Mouse (Mus musculus) stomach, embryonic 14.5 days (tissue): ENCODE measurements around the gene Dpp8. TPM values are rescaled to one million over a fixed set of nuclear protein-coding genes. Genes with fewer than 3 reads are reported as not detected.

Source experiments
- ATAC-seq: fragments of 200-750 bp; cut with Nextera tagmentation; 2 replicates; pipeline ENCODE4 v1.8.0; 2017; ENCODE audit warnings: low read depth, moderate TSS enrichment; ENCODE audit not compliant: insufficient number of reproducible peaks, insufficient read depth, low FRiP score
- H3K27ac ChIP-seq: fragments of 300-500 bp; sonication (generic); 2 replicates; pipeline ENCODE4 v1.5.1; 2014; ENCODE audit warnings: mild to moderate bottlenecking, low read length, moderate library complexity, mixed read lengths
- H3K27me3 ChIP-seq: fragments of 300-500 bp; sonication (generic); 2 replicates; pipeline ENCODE4 v1.6.1; 2014; ENCODE audit warnings: low read length, control low read depth, mixed read lengths; ENCODE audit not compliant: control insufficient read depth, insufficient read depth
- H3K36me3 ChIP-seq: fragments of 300-500 bp; sonication (generic); 2 replicates; pipeline ENCODE4 v1.6.1; 2014; ENCODE audit warnings: mild to moderate bottlenecking, control low read depth, low read length, moderate library complexity, mixed read lengths; ENCODE audit not compliant: control insufficient read depth, insufficient read depth
- H3K4me1 ChIP-seq: fragments of 300-500 bp; sonication (generic); 2 replicates; pipeline ENCODE4 v1.6.1; 2014; ENCODE audit warnings: low read length, control low read depth, mixed read lengths; ENCODE audit not compliant: control insufficient read depth, insufficient read depth
- H3K4me2 ChIP-seq: fragments of 300-500 bp; sonication (generic); replicated peaks from 2 replicates; pipeline ENCODE4 v1.6.1; 2014; ENCODE audit warnings: low read depth, low read length, control low read depth
- H3K4me3 ChIP-seq: fragments of 300-500 bp; sonication (generic); 2 replicates; pipeline ENCODE4 v1.5.1; 2014; ENCODE audit warnings: low read depth, low read length, control low read depth
- H3K9ac ChIP-seq: fragments of 300-500 bp; sonication (generic); replicated peaks from 2 replicates; pipeline ENCODE4 v1.6.1; 2014; ENCODE audit warnings: low read depth, mild to moderate bottlenecking, control low read depth, low read length, moderate library complexity, mixed read lengths
- H3K9me3 ChIP-seq: fragments of 300-500 bp; sonication (generic); 2 replicates; pipeline ENCODE4 v1.6.1; 2016; ENCODE audit warnings: low read depth, low read length, control low read depth; ENCODE audit not compliant: control insufficient read depth
- WGBS: fragments of 180-500 bp; shearing (Covaris S2); extraction: QIAGEN DNeasy Blood & Tissue Kit; methylation state at CpG from one replicate; pipeline ENCODE4 v1.1.7; 2014; 5-methylcytosine and 5-hydroxymethylcytosine counted together
- polyA plus RNA-seq: library from polyadenylated mRNA; unstranded; fragments of >200 nt; fragmentation: Nextera tagmentation; extraction: Ambion mirVana; gene quantifications from 2 replicates; pipeline ENCODE4 v1.2.1, GENCODE M21; 2014

Dpp8 gene
- polyA plus RNA-seq, 1 experiment from 2014 or later: 33.1 TPM

DNA sequence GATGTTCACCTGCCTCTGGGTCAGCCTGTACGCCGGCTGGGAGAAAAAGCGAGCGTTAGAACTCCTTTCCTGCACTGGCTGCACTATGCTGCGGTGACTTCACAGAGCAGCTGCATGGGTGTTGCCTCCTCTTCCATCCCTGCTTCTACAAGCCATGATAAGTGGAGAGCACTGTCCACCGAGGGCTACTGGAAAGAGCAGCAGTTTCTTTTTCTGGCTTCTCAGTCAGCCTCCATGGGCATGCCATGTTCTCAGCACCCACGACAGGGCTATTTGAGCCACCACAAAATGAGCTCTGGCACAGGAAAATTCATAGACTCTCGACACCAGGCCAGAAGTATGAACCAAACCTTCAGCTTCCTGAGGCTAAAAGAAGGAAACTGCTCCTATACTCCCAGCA is 26.5 kb upstream of the Dpp8 start:
- no peak overlapping the region for H3K9ac ChIP-seq
- no peaks in the 10 kb centered on the region for H3K4me1 ChIP-seq
- no peak for ATAC-seq
- 96% methylated on average over 8 of the region's 8 CpGs for WGBS
- H3K9me3 ChIP-seq: no peaks in the 10 kb centered on the region
- no peak overlapping the region for H3K27ac ChIP-seq
- H3K4me3 ChIP-seq: no peak overlapping the region
- no peak overlapping the region for H3K4me2 ChIP-seq
- no peaks in the 10 kb centered on the region for H3K27me3 ChIP-seq
- H3K36me3 ChIP-seq: peaks cover 20% of the 10 kb centered on the region

DNA sequence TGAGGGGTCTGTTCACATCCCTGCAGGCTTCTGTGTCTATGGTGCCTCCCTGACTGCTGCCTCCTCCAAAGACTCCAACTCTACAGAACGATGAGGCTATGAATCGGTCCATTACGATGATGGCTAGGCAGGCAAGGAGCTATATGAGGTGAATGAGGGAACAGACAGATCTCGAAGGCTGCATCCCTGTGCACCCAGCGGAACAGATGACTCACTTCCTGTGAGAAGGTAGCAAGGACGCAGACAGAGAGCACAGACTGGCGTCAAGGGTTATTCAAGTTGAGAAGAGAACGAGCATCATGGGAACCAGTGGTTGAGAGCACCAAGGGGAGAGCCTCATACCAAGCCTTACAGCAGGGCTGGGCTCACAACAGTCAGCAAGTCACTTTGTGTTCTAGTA is 21.6 kb upstream of the Dpp8 start:
- Histone ChIP-seq H3K4me1 (no peaks in the 10 kb centered on the region), H3K27ac (no peak overlapping the region), H3K9ac (no peak overlapping the region), H3K9me3 (no peaks in the 10 kb centered on the region), H3K4me3 (no peak overlapping the region), H3K36me3 (peaks cover 6% of the 10 kb centered on the region), H3K27me3 (no peaks in the 10 kb centered on the region), H3K4me2 (no peak overlapping the region)
- 84% methylated on average over 8 of the region's 8 CpGs for WGBS
- ATAC-seq: no peak

DNA sequence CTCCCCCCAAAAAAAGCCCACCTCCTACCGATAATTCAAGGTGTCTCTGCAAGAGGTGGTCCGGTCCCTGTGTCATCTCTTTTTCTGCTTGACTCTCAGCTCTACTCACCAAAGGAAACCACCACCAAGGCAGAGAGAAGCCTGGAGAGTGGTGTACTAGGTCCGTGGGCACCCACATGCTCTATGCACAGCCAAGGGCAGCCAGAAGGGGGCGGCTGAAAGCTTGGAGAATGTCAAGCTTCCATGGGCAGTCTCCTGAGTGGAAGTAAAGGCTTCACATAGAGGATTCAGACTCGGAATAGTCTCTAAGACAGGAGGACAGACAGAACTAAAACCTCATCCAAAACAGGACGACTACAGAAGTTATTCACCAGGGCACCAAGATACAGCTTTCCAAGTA is 20.9 kb upstream of the Dpp8 start:
- Histone ChIP-seq H3K36me3 (peaks cover 3% of the 10 kb centered on the region), H3K4me3 (no peak overlapping the region), H3K9ac (no peak overlapping the region), H3K27me3 (no peaks in the 10 kb centered on the region), H3K27ac (no peak overlapping the region), H3K4me1 (0 out of 2 replicates have a peak, but pooled peaks cover 2% of the 10 kb centered on the region), H3K4me2 (no peak overlapping the region), H3K9me3 (no peaks in the 10 kb centered on the region)
- 55% methylated on average over 6 of the region's 6 CpGs for WGBS
- no peak for ATAC-seq

DNA sequence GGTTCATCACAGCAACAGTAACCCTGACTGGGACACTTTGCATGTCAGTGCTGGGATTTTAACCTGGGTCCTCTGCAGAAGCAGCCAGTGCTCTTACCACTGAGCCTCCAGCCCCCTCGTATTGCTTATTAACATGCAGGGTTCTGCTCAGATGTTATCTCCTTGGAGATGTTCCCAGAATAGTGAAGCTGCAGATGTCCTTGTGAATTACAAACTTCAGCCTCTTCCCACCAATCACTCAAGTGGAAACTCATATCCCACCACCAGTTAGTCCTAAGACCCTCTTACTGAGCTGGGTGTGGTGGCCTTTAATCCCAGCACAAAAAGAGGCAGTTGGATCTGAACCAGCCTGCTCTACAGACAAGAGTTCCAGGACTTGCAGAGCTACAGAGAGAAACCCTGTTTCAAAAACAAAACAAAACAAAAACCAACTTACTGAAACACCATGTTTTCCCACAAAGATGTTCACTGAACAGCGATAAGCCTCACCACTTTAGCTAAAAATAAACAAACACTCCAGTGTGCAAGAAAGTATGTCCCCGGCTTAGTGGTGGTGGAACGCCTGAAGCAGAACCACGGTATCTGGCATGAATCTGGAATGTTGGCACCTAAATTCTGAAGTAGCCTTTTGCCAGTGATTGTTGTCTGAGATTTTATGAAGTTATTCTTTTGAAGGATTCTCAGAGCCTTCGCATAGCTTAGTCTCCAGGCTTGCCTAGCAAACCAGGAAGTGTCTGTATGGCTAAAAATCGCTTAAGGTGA is 16.6 kb upstream of the Dpp8 start:
- H3K4me2 ChIP-seq: no peak overlapping the region
- no peaks in the 10 kb centered on the region for H3K36me3 ChIP-seq
- H3K4me3 ChIP-seq: no peak overlapping the region
- no peaks in the 10 kb centered on the region for H3K27me3 ChIP-seq
- no peak for ATAC-seq
- H3K9ac ChIP-seq: no peak overlapping the region
- H3K9me3 ChIP-seq: no peaks in the 10 kb centered on the region
- peaks cover 14% of the 10 kb centered on the region for H3K4me1 ChIP-seq
- H3K27ac ChIP-seq: no peak overlapping the region
- 56% methylated on average over 7 of the region's 7 CpGs for WGBS

DNA sequence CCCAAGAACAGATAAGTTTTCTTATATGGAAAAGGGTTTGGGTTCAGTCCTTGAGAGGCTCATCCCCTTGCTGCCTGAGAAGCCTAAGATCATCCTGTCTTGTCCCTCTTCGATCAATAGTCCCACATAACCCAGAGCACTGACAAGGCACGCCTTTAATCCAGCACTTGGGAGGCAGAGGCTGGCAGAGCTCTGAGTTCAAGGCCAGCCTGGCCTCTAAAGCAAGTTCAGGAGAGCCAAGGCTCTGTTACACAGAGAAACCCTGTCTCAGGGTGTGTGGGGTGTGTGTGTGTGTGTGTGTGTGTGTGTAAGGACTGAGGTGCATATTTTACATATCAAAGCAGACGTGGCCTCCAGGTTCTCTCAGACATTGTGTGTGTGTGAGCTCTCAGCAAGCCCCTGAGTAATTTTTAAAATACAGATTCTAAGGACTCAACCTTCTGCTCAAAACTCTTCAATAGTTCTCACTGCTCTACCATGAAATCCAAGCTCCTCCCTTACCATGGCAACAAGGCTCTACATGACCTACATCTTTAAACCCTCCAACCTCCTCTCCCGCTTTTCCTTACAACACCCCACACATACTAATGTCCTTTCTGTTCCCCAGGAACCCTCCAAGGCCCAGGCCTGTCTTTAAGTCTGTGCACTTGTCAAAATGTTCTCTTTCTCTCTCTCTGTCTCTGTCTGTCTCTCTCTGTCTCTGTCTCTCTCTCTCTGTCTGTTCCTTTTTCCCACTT is 15.8 kb upstream of the Dpp8 start:
- H3K27me3 ChIP-seq: no peaks in the 10 kb centered on the region
- H3K4me1 ChIP-seq: peaks cover 14% of the 10 kb centered on the region
- no peaks in the 10 kb centered on the region for H3K9me3 ChIP-seq
- no peak overlapping the region for H3K4me3 ChIP-seq
- H3K9ac ChIP-seq: no peak overlapping the region
- ATAC-seq: no peak
- H3K36me3 ChIP-seq: no peaks in the 10 kb centered on the region
- no peak overlapping the region for H3K27ac ChIP-seq
- H3K4me2 ChIP-seq: no peak overlapping the region
- 83% methylated on average over 4 of the region's 4 CpGs for WGBS

DNA sequence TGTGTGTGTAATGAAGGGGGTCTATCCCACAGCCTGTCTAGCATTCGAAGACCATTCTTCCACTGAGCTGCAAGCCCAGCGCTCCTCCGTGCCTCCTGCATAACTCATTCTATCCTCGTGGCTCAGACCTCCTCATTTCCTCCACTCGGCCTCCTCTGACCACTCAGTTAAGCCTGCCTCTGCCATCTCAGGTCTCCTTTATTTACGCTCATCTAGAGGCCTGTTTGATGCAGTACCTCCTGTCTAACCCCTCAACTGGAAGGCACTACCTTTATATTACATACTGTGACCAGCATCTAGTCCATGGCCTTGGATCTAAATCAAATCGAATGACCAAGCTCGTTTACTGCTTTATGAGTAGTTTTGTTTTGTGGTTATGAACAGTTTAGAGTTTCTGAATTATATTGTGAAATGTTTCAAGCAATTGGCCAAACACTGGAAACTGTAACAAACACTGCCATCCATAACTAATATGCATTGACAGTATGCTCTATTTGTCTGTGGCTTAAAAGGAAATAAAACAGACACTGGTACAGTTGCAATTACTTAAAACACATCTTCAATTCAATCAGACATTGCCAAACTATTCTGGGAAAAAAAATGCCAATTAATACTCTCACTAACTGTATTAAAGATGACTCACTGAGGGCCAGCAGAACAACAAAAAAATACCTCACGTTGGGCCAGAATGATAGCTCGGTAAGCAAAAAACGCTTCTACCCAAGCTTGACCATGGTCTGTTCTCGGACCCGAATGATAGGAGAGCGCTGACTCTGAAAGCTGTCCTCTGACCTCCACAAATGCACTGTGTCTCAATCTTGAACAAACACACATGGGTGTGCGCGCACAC is 15.0 kb upstream of the Dpp8 start:
- Histone ChIP-seq H3K27me3 (no peaks in the 10 kb centered on the region), H3K36me3 (no peaks in the 10 kb centered on the region), H3K4me1 (peaks cover 18% of the 10 kb centered on the region), H3K27ac (no peak overlapping the region), H3K4me3 (no peak overlapping the region), H3K9me3 (no peaks in the 10 kb centered on the region), H3K9ac (no peak overlapping the region), H3K4me2 (no peak overlapping the region)
- 80% methylated on average over 16 of the region's 16 CpGs for WGBS
- no peak for ATAC-seq

DNA sequence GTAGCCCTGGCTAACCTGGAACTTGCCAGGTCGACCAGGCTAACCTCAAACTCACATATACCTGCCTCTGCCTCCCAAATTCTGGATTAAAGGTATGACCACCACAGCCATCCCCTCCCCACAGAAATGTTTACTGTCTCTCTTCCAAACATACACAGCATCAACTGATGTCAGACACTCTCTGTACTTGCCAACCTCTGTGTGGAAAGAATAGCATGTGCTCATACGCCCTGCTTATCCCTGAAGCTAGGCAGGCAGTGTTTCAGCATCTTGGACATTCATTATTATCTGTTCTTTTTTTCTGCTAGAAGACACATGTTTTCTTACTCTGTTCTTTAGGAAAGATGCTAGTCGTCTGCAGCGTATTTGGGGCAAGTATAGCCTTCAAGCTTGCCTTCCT is 14.3 kb upstream of the Dpp8 start:
- 86% methylated on average over 4 of the region's 4 CpGs for WGBS
- Histone ChIP-seq H3K9ac (no peak overlapping the region), H3K4me2 (no peak overlapping the region), H3K36me3 (no peaks in the 10 kb centered on the region), H3K4me1 (peaks cover 18% of the 10 kb centered on the region), H3K4me3 (no peak overlapping the region), H3K9me3 (no peaks in the 10 kb centered on the region), H3K27ac (no peak overlapping the region), H3K27me3 (no peaks in the 10 kb centered on the region)
- no peak for ATAC-seq

DNA sequence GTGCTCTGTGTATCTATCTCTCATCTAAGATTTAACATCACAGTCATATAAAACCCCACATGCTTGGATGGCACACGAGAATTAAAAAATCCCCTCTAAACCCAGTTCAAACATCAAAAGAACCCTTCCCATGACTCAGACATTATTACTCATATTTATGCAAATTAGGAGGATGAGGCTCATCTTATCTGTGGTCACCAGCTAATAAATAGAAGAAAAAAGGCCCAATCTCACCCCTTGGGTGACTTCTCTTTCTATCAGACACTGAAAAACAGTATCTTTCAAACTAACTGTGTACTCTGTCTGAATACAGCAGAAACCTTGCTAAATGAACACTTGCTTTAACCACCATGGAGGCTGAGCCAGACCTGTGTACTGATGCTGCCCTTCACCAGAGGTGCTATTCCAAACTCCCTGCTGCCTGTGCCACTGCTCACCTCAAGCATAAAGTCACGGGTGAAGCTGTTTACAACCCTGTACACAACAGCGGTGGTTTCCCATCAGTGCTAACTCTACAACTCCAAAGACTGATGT is 13.6 kb upstream of the Dpp8 start:
- Histone ChIP-seq H3K9ac (no peak overlapping the region), H3K9me3 (no peaks in the 10 kb centered on the region), H3K4me3 (no peak overlapping the region), H3K27me3 (no peaks in the 10 kb centered on the region), H3K36me3 (no peaks in the 10 kb centered on the region), H3K4me1 (peaks cover 18% of the 10 kb centered on the region), H3K4me2 (no peak overlapping the region), H3K27ac (no peak overlapping the region)
- WGBS: 63% methylated on average over 3 of the region's 3 CpGs
- ATAC-seq: no peak
